Comparison of ENCODE assay signal across 8 mouse cellular contexts in the genomic region with DNA sequence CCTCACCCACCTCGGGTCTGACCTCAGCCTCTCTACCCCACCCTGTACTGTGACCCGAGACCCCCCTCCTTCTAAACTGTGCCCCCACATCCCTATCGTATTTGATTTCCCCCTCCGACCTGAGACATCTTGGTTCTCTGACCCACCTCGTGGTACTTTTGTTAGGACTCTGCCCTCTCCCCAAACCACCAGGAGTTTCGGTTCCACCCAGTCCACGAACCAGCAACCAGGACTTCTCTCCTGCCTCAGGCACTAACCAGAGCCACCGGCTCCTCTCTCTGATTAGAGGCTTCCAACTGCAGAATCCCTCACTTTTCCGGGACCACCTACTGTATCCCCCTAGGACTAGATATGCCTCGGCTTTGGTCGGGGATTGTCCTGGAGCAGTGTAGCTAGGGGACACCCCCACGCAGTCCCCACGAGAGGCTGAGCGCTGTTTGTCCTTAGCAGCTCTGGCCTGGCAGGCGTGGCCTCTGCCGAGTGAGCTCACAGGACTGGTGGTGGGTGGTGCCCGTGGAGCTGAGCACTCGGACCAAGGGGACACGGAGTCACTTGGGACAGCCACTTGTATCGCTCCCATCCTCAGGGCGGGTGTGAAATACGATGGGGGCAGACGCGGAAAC. TPM values are rescaled to one million over a fixed set of nuclear protein-coding genes. Genes with fewer than 3 reads are reported as not detected.
DNase-seq lines count a peak whose midpoint lies in the region; ATAC-seq and TF ChIP-seq lines count a peak whose summit lies in the region.

No protein-coding gene starts in this region.

- no peaks in the 10 kb centered on the region for H3K36me3 ChIP-seq in heart, adult 2 months (ENCODE audit: control insufficient read depth, insufficient read depth, low read length)
- H3K36me3 ChIP-seq in forebrain, postnatal 0 days (ENCODE audit: insufficient read depth) = peaks cover 8% of the 10 kb centered on the region
- no peaks in the 10 kb centered on the region for H3K36me3 ChIP-seq in midbrain, postnatal 0 days (ENCODE audit: insufficient read depth, low read length)

- intact Hi-C loops in heart, adult 2 months (cut with DNase I) = no loop called here

- ATAC-seq in forebrain, postnatal 0 days = no peak
- ATAC-seq in midbrain, postnatal 0 days (ENCODE audit: low FRiP score) = no peak
- no peak for ATAC-seq in megakaryocyte-erythroid progenitor cell, adult 5-6 weeks (replicated peaks; ENCODE audit: low FRiP score, low TSS enrichment, poor library complexity, severe bottlenecking)

- TF ChIP-seq EP300 in heart, adult 2 months (IDR thresholded peaks at IDR 0.05; ENCODE audit: insufficient read depth, low read depth, low read length) = no peak

- peak; percentile 43 to 52 for DNase-seq in heart, adult 2 months
- no peak for DNase-seq in heart, adult 9 months (ENCODE audit: low spot score in 2 of 2)
- DNase-seq in forebrain, postnatal 0 days = no peak
- DNase-seq in kidney, postnatal 4 days = peak; percentile 31 to 47
- no peak for DNase-seq in midbrain, postnatal 0 days (ENCODE audit: low spot score)
- no peak for DNase-seq in layer of hippocampus, postnatal 25 days (ENCODE audit: extremely low spot score in 1 of 2, low spot score in 1 of 2)
- DNase-seq in urinary bladder, postnatal 36 days (ENCODE audit: low spot score in 2 of 2) = no peak

- 5% methylated on average over 24 of the region's 24 CpGs for WGBS in heart, adult 2 months
- WGBS in forebrain, postnatal 0 days = 7% methylated on average over 24 of the region's 24 CpGs
- 5% methylated on average over 24 of the region's 24 CpGs for WGBS in midbrain, postnatal 0 days

- TF ChIP-seq CTCF in heart, adult 2 months (IDR thresholded peaks at IDR 0.05) = no peak
- no peak for TF ChIP-seq CTCF in forebrain, postnatal 0 days (IDR thresholded peaks at IDR 0.05; ENCODE audit: low read depth)
- TF ChIP-seq CTCF in midbrain, postnatal 0 days (IDR thresholded peaks at IDR 0.05) = no peak

- peak overlapping the region; percentile 47 for H3K4me3 ChIP-seq in heart, adult 2 months
- H3K4me3 ChIP-seq in forebrain, postnatal 0 days (ENCODE audit: low read depth, low read length) = peak overlapping the region; percentile 23
- H3K4me3 ChIP-seq in midbrain, postnatal 0 days (ENCODE audit: low read depth, low read length) = peak overlapping the region; percentile 28

- H3K9ac ChIP-seq in heart, adult 2 months (ENCODE audit: low read depth, low read length) = peak overlapping the region; percentile 18
- H3K9ac ChIP-seq in forebrain, postnatal 0 days = 0 out of 2 replicates have a peak overlapping the region, but pooled peaks have one; percentile 22
- no peak overlapping the region for H3K9ac ChIP-seq in midbrain, postnatal 0 days (replicated peaks; ENCODE audit: low read length, poor library complexity, severe bottlenecking)

- H3K9me3 ChIP-seq in forebrain, postnatal 0 days (ENCODE audit: low read length) = no peaks in the 10 kb centered on the region
- H3K9me3 ChIP-seq in midbrain, postnatal 0 days (ENCODE audit: low read length) = no peaks in the 10 kb centered on the region

- no peak overlapping the region for H3K27ac ChIP-seq in heart, adult 2 months
- H3K27ac ChIP-seq in forebrain, postnatal 0 days (ENCODE audit: low read depth, low read length) = no peak overlapping the region
- no peak overlapping the region for H3K27ac ChIP-seq in midbrain, postnatal 0 days (ENCODE audit: low read depth, low read length)

- H3K79me2 ChIP-seq in heart, adult 2 months (replicated peaks; ENCODE audit: control insufficient read depth, insufficient read depth, low read length) = no peaks in the 10 kb centered on the region

- peaks cover 16% of the 10 kb centered on the region for H3K27me3 ChIP-seq in heart, adult 2 months (ENCODE audit: control insufficient read depth, insufficient read depth, low read length)
- peaks cover 60% of the 10 kb centered on the region for H3K27me3 ChIP-seq in forebrain, postnatal 0 days (ENCODE audit: insufficient read depth, low read length)
- H3K27me3 ChIP-seq in midbrain, postnatal 0 days (ENCODE audit: insufficient read depth, low read length) = peaks cover 69% of the 10 kb centered on the region

- 0 out of 2 replicates have a peak, but pooled peaks cover 3% of the 10 kb centered on the region for H3K4me1 ChIP-seq in heart, adult 2 months (ENCODE audit: control insufficient read depth, insufficient read depth, low read length)
- H3K4me1 ChIP-seq in forebrain, postnatal 0 days (ENCODE audit: insufficient read depth) = no peaks in the 10 kb centered on the region
- peaks cover 9% of the 10 kb centered on the region; the same call in 1 of the 2 replicates for H3K4me1 ChIP-seq in midbrain, postnatal 0 days (ENCODE audit: insufficient read depth, low read length)

- peak overlapping the region; percentile 46 for H3K4me2 ChIP-seq in forebrain, postnatal 0 days (ENCODE audit: low read depth)
- peak overlapping the region; percentile 50 for H3K4me2 ChIP-seq in midbrain, postnatal 0 days (ENCODE audit: low read depth, low read length, poor library complexity, severe bottlenecking)

- TF ChIP-seq POLR2A in heart, adult 2 months (IDR thresholded peaks at IDR 0.05; ENCODE audit: insufficient read depth, low read depth, low read length) = peak; percentile 11; the same call in 1 of the 2 replicates

RNA-seq across cellular contexts. Expression of gene Cilp2, which starts 0.9 kb away (rescaled TPM):
- total RNA-seq in heart, adult 2 months (2021) = 1 to 10 TPM; 1.5 to 1.9 TPM
- 11.2 and 16.8 TPM in 2 replicates for polyA plus RNA-seq in heart, adult 2 months (2012; rRNA removed)
- total RNA-seq in forebrain, postnatal 0 days (2014; rRNA removed) = 13.5 and 13.8 TPM in 2 replicates
- 9.5 and 10.1 TPM in 2 replicates for polyA plus RNA-seq in forebrain, postnatal 0 days (2015; fragmentation: Nextera tagmentation; extraction: Ambion mirVana)
- total RNA-seq in midbrain, postnatal 0 days (2014; rRNA removed) = 12.0 and 14.9 TPM in 2 replicates
- 7.5 and 8.0 TPM in 2 replicates for polyA plus RNA-seq in midbrain, postnatal 0 days (2015; fragmentation: Nextera tagmentation; extraction: Ambion mirVana)
- not detected in 2 replicates for total RNA-seq in megakaryocyte-erythroid progenitor cell, adult 5-6 weeks (2014; fragmentation: Nextera tagmentation)
- not detected in 2 replicates for total RNA-seq in megakaryocyte-erythroid progenitor cell, adult 5-6 weeks (2017)
- total RNA-seq in layer of hippocampus, postnatal 25 days (2021) = 1 to 10 TPM in 1 of 2 experiments, under 1 TPM in 1; 0.89 to 1.3 TPM

RNA-seq across cellular contexts. Expression of gene Tssk6, which starts 13.6 kb away (rescaled TPM):
- total RNA-seq in heart, adult 2 months (2021) = under 1 TPM; 0.16 to 0.23 TPM
- 0.23 and 0.49 TPM in 2 replicates for polyA plus RNA-seq in heart, adult 2 months (2012; rRNA removed)
- total RNA-seq in forebrain, postnatal 0 days (2014; rRNA removed) = 0.95 TPM in 1 of 2 replicates, not detected in the other
- polyA plus RNA-seq in forebrain, postnatal 0 days (2015; fragmentation: Nextera tagmentation; extraction: Ambion mirVana) = 2.9 and 4.1 TPM in 2 replicates
- total RNA-seq in midbrain, postnatal 0 days (2014; rRNA removed) = not detected in 2 replicates
- 4.4 and 4.6 TPM in 2 replicates for polyA plus RNA-seq in midbrain, postnatal 0 days (2015; fragmentation: Nextera tagmentation; extraction: Ambion mirVana)
- total RNA-seq in megakaryocyte-erythroid progenitor cell, adult 5-6 weeks (2014; fragmentation: Nextera tagmentation) = 1.4 TPM in 1 of 2 replicates, not detected in the other
- total RNA-seq in megakaryocyte-erythroid progenitor cell, adult 5-6 weeks (2017) = 0.15 TPM in 1 of 2 replicates, not detected in the other
- total RNA-seq in layer of hippocampus, postnatal 25 days (2021) = under 1 TPM; 0.27 to 0.28 TPM

RNA-seq across cellular contexts. Expression of gene Ndufa13, which starts 14.0 kb away (rescaled TPM):
- total RNA-seq in heart, adult 2 months (2021) = 100 to 1,000 TPM; 417 to 492 TPM
- polyA plus RNA-seq in heart, adult 2 months (2012; rRNA removed) = 443 and 488 TPM in 2 replicates
- 90.7 and 130 TPM in 2 replicates for total RNA-seq in forebrain, postnatal 0 days (2014; rRNA removed)
- 209 and 263 TPM in 2 replicates for polyA plus RNA-seq in forebrain, postnatal 0 days (2015; fragmentation: Nextera tagmentation; extraction: Ambion mirVana)
- total RNA-seq in midbrain, postnatal 0 days (2014; rRNA removed) = 55.6 and 86.8 TPM in 2 replicates
- 239 and 243 TPM in 2 replicates for polyA plus RNA-seq in midbrain, postnatal 0 days (2015; fragmentation: Nextera tagmentation; extraction: Ambion mirVana)
- 110 and 122 TPM in 2 replicates for total RNA-seq in megakaryocyte-erythroid progenitor cell, adult 5-6 weeks (2014; fragmentation: Nextera tagmentation)
- total RNA-seq in megakaryocyte-erythroid progenitor cell, adult 5-6 weeks (2017) = 91.6 and 99.6 TPM in 2 replicates
- 100 to 1,000 TPM; 159 to 174 TPM for total RNA-seq in layer of hippocampus, postnatal 25 days (2021)

RNA-seq across cellular contexts. Expression of gene Yjefn3, which starts 14.2 kb away (rescaled TPM):
- 10 to 100 TPM; 13.3 to 16.8 TPM for total RNA-seq in heart, adult 2 months (2021)
- 11.5 and 14.2 TPM in 2 replicates for polyA plus RNA-seq in heart, adult 2 months (2012; rRNA removed)
- total RNA-seq in forebrain, postnatal 0 days (2014; rRNA removed) = 8.9 and 15.0 TPM in 2 replicates
- polyA plus RNA-seq in forebrain, postnatal 0 days (2015; fragmentation: Nextera tagmentation; extraction: Ambion mirVana) = 15.3 and 16.5 TPM in 2 replicates
- 7.6 and 8.0 TPM in 2 replicates for total RNA-seq in midbrain, postnatal 0 days (2014; rRNA removed)
- 13.4 and 15.4 TPM in 2 replicates for polyA plus RNA-seq in midbrain, postnatal 0 days (2015; fragmentation: Nextera tagmentation; extraction: Ambion mirVana)
- not detected in 2 replicates for total RNA-seq in megakaryocyte-erythroid progenitor cell, adult 5-6 weeks (2014; fragmentation: Nextera tagmentation)
- not detected in 2 replicates for total RNA-seq in megakaryocyte-erythroid progenitor cell, adult 5-6 weeks (2017)
- total RNA-seq in layer of hippocampus, postnatal 25 days (2021) = 10 to 100 TPM; 29.0 to 37.5 TPM

RNA-seq across cellular contexts. Expression of gene Pbx4, which starts 56.1 kb away (rescaled TPM):
- under 1 TPM; 0.23 to 0.37 TPM for total RNA-seq in heart, adult 2 months (2021)
- polyA plus RNA-seq in heart, adult 2 months (2012; rRNA removed) = 0.61 and 0.68 TPM in 2 replicates
- total RNA-seq in forebrain, postnatal 0 days (2014; rRNA removed) = 23.3 and 38.8 TPM in 2 replicates
- polyA plus RNA-seq in forebrain, postnatal 0 days (2015; fragmentation: Nextera tagmentation; extraction: Ambion mirVana) = 90.8 and 92.8 TPM in 2 replicates
- 35.7 and 43.9 TPM in 2 replicates for total RNA-seq in midbrain, postnatal 0 days (2014; rRNA removed)
- 91.0 and 98.8 TPM in 2 replicates for polyA plus RNA-seq in midbrain, postnatal 0 days (2015; fragmentation: Nextera tagmentation; extraction: Ambion mirVana)
- total RNA-seq in megakaryocyte-erythroid progenitor cell, adult 5-6 weeks (2014; fragmentation: Nextera tagmentation) = 65.9 and 72.8 TPM in 2 replicates
- 20.7 and 33.7 TPM in 2 replicates for total RNA-seq in megakaryocyte-erythroid progenitor cell, adult 5-6 weeks (2017)
- 10 to 100 TPM; 13.3 to 13.6 TPM for total RNA-seq in layer of hippocampus, postnatal 25 days (2021)

Comparison
In these comparisons a context has a peak if more than half of its experiments do, and no peak if none do; other contexts are left out.
1. DNase-seq: peak in heart, adult 2 months (2 of 2) and kidney, postnatal 4 days (2 of 2); none in heart, adult 9 months (0 of 2), forebrain, postnatal 0 days (single experiment), midbrain, postnatal 0 days (single experiment), layer of hippocampus, postnatal 25 days (0 of 2) and urinary bladder, postnatal 36 days (0 of 2).
2. Peak in every context shown above with its lines, with median percentiles within 50 percentile points of each other: H3K4me3 ChIP-seq.